Mouse (Mus musculus) adrenal gland, adult (tissue): ENCODE results near the gene Dkk3.
A peak's percentile ranks its signal among the peaks of the same experiment; 100 is the strongest.

Source experiments
- DNase-seq, 2 experiments: peaks; one replicate each; pipeline ENCODE4 v3.0.0; 2022 to 2023; ENCODE audit warnings: low spot score in 1 of 2; ENCODE audit not compliant: inconsistent age in 2 of 2

The Dkk3 gene

DNA sequence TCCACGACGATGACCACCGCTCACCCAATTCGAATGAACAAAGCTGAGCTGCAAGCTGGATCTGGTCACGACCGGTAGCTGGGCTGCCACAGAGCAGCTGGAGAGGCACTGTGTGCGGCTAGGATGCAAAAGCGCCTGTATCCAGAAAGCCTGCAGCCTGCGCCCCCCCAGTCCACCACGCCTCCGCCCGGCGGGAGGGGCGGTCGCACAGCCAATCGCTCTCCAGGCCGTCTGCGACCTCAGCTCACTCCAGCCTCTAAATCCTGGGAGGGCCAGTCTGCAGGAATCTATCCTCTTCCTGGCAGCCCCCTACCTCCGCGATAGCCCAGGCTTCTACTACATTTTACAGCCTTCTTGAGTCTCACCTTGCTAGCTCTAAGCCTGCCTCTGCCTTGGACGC, at the start of gene Dkk3:
Gene Dkk3 (minus strand): TSS at position 116 of the 400 bp plus-strand sequence.
- DNase-seq: peak in 1 of 2 experiments; percentile 44

DNA sequence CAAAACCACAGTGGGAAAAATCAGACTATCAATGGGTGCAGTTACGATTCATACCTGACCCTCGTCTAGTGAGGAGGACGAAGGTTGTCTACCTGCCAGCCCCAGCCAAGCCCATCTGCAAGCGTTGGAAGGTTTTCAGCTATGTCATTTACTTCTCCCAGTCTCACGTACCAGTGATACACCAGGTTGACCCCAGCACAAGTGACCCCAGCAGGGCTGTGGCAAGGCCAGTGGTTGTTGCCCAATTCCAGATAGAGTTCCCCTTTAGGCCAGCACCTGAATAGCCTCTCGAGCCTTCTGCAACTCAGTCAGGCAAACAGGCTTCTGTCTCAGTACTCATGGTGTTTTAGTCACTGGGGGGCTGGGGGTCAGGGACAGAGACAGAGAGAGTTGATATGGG, 48.9 kb upstream of the Dkk3 start:
- no peak for DNase-seq

DNA sequence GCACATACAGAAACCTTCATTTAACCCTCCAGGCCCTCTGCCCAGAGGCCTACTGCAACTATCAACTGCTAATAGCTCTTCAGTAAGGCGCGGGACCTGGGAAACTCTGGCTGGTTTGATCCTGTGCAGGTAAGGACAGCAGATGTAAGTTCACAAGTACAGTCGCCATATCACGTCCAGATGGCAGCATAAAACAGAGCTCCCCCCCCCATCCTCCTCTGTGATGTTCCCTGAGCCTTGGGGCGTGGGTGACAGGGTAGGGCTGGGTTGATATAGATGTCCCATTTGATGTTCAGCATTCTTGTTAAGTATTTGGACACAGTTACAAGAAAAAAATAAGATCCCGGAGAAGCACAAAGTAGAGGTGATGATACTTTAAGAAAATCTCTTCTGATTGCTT, 46.7 kb upstream of the Dkk3 start:
- DNase-seq: no peak

DNA sequence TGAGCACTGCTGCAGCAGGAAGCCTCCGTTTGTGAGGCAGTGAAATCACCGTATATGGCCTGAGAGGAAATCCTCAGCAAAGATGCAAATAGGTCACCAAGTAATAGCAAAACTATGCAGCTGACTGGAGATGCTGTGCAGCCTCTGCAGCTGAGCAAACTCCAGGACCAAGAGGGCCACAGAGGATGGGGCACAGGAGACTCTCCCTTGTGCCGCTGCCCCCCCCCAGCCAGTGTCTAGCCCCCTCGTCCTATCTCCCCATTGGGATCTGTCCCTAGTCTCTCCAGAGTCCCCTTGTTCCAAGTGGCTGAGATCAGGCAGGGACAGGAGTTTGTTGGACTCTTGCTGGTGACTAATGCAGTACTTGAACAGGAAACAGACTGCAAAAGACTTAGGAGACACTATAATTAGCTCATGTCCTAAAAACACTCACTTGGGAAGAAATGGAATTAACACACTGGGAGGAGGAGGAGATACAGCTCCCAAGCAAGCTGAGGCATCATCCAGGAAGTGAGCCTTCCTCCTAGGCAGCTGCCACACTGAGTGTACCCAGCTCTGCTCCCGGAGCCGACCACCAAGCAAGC, 45.6 kb upstream of the Dkk3 start:
- DNase-seq: no peak

DNA sequence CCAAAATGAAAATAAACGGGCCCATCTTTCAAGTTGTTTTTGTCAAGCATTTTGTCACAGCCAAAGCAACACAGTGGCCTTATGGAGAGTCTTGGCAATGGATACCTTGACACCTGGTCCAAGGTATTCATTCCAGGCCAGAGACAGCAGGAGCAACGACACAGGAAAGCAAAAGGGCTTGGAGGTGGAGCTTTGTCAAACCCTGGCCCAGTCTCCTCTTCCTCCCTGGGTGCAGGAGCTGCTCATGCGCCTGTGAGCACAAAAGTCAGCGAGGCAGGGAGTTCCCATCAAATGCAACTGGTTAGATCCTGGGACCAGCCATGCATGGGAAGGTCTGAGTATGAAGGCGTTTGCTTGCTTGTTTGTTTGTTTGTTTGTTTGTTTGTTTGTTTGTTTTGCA, 45.1 kb upstream of the Dkk3 start:
- no peak for DNase-seq

DNA sequence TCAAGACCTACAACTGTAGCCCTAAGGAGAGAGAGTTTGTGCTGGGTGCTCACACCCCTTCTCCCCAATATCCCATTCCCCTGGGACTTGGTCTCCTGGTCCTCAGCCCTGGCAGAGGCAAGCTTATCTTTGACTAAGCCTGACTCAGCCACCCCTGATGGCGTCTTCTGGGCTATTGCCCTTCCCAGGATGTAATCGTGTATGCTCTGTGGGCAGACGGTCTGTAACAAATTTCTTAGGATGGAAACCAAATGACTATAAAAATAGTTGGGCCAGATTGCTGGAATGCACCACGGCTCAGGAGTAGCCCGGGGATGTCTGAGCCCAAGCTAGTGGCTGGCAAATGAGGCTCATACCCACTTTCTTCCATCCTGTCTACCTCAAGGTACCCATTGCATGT, 44.0 kb upstream of the Dkk3 start:
- no peak for DNase-seq

DNA sequence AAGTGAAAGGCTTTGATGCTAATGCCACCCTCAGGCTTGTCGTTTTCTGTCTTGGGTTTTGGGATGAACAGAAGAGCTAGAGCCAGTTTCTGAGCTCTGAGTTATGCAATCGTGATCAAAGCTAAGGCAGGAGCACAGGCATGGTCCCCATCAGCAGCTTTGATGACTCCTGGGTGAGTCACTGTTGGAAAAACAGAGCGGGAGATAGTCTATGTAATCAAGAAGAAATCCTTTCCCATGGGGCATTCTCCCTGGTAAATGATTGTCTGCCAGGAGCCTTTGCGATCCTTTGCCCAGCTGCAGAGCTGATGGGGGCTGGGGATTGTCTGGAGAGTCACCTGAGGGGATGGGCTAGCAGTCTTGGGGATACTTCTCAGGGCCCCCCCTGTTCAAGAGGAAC, 43.3 kb upstream of the Dkk3 start:
- DNase-seq: peak; percentile 74 to 88

DNA sequence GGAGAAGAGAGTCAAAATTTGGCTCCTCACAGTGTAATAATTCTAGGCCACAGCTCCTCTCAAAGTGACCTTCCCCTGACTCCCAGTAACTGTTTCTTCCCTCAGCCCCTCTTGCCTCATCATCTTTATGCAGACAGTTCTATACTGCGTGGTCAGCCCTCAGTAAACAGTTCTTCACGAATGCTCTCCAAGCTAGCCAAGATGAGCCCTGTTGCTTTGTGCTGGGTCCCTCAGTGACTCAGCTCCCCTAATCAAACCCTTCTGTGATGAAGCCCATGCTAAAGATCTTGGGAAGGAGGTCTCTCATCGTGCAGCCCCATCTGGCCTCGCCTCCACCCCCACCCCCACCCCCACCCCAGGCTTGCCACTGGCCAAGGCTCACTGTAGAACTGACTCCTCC, 41.9 kb upstream of the Dkk3 start:
- DNase-seq: no peak

DNA sequence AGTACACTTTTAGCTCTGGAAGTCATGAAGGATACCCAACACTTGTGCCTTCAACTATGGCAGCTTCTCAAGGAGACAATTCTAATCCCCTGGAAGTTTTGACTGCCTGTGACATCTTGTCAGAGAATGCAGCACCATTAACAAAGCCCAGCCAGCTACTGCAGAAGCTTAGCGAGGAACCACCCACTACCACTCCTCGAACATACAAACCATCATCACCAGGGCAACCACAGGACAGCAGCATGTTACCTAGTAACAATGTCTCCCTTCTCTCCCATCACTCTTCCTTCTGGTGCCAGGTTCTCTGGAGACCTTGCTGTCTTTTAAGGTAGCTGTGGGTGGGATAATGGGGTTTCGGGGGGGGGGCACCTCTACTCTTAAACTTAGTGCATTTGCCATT, 40.5 kb upstream of the Dkk3 start:
- no peak for DNase-seq

DNA sequence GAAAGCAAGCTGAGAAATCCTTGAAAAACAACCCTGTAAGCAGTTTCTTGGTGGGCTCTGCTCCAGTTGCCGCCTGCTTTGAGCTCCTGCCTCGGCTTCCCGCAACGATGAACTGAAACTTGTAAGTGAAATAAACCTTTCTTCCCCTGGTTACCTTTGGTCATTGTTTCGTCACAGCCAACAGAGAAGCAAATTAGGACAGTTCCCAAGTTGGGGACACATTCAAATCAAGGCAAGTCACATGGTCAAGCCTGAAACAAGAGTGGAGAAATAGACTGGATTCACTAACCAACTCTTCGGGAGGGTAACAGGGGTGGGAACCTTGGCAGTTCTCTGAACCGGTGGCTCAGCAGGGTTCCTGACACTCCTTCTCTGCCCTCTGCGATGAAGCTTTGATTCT, 38.6 kb upstream of the Dkk3 start:
- no peak for DNase-seq

DNA sequence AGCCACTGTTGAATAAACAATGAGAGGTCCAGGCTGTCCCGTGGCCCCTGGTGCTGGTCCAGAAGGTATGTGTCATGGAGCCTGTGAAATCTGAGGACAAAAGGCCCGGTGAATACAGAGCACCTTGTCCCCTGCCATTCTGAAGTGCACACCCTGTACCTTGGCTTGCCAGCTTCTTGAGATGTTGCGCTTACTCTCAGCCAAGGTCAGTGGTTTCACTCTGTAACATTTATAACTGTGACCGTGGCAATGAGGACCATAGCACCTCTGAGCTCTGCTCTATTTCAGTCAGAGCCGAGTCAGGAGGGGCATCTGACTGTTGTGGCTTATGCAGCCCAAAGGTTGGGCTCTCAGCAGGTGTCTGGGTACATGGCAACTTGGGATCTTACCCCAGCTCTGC, 35.4 kb upstream of the Dkk3 start:
- no peak for DNase-seq

DNA sequence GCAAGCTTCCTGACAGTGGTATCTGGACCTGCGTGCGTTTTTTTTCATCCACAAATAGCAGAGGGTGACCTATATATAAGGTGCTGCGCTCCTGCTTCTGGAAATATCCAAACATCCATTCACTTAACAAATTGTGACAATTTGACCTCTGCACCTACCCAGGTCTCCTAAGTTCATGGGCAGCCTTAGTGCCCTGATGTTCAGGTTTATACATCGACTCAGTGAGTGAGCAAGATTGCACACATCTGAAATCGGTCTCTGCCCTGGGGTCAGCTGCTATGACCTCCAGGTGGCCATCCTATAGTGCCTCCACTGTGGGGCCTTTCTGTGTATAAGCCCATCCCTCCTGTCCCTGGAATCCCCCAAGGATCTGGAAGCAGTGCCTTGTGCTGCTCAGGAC, 33.9 kb upstream of the Dkk3 start:
- DNase-seq: no peak

DNA sequence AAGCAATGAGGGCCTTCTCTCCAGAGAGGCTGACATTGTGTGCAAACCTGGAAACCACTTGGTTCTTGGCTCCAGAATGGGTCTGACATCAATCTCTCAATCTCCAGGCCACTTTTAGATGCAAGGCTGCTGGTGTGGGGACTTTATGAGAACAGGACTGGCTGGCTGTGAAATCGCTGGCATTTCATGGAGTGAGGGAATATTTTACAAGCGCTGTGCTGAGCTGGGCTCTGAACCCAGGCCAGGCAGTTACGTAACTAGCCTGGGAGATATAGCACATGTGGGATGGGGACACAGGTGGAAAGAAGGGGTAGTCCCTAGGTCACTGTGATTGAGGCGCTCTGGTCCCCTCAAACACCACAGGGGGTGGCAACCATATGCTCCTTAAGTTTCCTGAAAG, 33.4 kb upstream of the Dkk3 start:
- no peak for DNase-seq

DNA sequence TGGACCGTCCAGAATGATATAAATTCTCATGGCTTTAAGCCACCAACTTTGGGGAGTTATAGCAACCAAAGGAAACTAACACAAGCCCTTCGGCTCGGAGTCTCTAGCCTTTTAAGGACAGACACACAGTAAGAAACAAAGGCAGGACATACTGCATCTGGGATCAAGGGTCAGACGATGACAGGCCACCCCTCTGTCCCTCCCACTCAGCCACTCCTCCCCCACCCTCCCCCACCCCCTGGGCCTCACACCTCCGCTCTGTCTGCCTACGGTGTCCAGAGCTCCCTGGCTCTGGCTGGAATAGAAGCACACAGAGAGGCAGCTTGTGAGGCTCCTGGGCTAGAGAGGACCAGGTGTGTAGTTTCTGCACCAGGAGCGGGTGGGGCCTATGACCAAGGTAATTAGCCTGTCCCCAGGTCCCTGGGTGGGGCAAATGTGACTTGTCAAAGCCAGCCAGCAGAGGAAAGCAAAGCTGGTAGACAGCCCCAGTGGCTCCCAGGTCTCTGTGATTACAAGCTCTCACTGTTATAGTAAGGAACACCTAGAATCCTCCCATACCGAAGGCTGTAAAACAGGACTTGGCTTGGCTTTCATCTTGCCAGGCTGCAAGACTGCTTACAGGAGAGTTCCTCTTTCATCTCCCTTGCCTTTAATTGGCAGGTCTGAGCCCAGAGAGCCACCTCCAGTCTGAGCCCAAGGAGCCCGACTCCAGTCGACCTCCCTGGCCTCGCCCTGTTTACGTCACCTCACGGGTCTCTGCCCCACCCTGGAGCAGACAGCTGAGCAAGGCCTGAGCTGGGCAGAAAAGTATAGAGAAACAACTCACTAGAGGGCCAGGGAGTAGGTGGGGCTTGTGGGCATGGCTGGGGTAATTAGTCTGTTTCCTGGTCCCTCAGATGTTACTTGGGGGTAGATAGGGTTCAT, 28.9 kb upstream of the Dkk3 start:
- DNase-seq: no peak

DNA sequence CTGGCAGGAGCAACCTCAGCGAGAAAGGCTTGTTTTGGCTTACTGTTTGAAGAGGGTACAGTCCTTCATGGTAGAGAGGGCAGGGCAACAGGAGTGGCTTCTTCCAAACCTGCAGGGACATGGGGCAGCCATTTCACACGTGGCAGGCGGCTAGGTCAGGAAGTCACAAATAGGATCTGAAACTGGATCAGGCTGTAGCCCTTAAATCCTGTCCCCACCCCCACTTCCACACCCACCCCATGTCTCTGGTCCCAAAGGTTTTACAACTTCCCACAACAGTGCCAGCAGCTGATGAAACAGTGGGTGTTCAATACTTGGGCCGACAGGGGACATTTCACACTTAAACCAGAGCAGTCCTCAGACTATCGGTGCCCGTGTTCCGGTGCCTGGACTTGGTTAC, 28.0 kb upstream of the Dkk3 start:
- no peak for DNase-seq

DNA sequence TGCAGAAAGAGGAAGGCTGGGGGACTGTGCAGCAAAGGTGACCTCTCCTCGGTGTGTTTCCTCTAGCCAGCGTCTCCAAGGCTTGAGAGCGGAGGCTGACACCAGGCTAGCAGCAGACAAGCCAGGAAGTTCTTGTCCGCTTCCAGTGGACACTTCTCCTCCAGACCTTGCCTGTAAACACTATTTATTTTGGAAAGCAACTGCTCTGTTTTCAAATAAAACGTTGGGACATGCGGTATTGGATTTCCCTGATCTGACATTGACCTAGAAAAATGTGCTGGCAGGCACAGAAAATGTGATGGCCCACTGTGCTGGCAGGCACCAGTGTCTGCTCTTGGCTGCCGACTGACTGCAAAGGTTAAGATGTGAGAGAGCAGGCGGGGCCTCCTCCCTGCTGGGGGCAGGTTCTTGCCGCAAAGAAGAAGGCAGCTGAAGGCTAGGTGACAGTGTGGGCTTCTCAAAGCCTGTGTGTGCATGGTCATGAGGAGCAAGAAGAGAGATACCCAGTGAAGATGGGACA, 26.4 kb upstream of the Dkk3 start:
- DNase-seq: peak; percentile 63 to 86

DNA sequence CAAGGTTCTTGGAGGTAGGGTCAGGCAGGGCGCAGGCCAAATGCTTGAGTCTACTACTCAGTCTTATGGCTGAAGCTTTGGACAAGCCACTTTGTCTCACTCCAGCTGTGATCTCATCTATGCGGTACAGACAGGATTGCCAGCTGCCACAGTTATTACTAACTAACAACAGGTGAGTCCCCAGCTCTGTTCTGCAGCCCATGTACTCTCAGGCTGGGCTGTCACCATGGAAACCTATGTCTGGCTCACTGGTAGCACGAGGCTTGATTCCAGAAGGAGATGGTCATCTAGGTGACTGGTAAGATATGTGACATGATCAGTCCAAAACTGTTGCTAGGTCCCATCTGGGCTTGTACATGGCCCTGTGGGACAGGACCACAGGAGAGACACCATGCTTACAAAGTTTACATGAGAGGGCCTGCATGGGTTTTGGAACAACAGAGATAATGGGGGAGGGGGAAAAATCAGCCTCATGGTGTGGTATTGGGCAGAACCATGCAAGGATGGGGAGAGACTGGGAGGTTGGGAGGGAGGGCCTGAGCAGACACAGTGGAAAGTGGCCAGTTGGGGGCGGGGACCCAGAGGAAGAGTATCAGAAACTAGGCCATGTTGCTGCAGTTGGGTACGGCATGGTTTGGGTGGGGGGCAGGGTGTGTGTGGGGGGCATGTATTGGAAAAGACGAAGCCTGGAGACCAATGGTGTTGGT, 25.8 kb upstream of the Dkk3 start:
- no peak for DNase-seq

DNA sequence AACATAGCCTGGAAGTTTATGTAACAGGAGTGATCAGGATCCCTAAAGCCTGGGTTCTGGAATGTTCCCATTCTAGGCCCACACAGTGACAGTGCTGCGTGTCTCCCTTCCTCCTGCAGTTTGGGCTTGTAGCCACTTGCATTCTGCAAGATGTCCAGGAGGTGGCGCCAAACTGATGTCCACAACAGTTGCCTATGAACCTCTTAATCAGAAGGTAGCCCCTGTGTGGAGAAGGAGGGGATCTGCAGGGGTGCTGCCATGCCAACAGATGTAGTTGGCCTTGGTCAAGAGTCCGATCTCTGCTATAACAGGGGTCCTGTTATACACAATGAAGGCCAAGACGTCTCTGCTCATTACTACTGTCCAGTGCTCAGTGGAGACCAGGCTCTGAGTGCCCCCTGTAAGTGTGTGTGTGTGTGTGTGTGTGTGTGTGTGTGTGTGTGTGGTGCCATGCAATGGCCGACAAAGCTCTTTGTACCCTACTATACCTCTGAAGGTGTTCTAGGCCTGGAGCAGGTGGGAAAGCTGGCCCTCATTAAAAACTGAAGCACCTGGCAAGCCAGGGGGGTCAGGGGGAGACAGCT, 24.5 kb upstream of the Dkk3 start:
- peak; percentile 85 to 95 for DNase-seq

DNA sequence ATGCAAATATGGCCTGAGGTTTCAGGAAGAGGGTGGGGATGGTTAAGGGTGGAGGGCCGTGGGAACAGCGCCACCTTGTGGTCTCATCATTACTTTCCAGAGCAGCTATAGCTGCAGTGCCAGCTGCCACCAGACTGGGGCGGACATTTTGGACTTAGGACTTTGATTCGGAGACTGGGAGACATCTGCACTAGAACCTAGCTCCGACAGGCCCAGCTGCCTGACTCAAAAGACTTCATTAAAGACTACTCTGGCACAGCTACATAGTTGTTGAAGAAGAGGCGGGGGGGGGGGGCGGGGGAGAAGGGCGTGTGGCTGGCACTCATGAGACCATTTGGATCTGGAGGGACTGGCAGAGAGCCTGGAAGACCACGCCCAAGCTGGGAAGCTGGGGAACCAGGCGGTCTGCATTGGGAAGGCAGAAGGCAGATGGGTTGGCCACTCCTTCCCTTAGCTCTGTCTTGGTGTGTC, 21.4 kb upstream of the Dkk3 start:
- peak; percentile 83 to 92 for DNase-seq

DNA sequence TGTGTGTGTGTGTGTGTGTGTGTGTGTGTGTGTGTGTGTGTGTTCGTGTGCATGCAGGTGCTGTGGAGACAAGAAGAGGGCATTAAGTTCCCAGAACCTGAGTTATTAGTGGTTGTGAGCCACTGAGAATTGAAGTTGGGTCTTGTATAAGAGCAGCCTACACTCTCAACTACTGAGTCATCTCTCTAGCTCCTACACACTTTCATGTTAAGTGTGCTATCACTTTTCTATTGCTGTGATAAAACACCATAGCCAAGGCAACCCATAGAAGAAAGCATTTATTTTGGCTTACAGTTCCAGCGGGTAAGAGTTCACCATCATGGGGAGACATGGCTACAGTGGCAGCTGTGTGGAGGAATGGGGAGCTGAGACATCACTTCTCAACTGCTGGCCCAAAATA, 17.8 kb upstream of the Dkk3 start:
- DNase-seq: no peak

DNA sequence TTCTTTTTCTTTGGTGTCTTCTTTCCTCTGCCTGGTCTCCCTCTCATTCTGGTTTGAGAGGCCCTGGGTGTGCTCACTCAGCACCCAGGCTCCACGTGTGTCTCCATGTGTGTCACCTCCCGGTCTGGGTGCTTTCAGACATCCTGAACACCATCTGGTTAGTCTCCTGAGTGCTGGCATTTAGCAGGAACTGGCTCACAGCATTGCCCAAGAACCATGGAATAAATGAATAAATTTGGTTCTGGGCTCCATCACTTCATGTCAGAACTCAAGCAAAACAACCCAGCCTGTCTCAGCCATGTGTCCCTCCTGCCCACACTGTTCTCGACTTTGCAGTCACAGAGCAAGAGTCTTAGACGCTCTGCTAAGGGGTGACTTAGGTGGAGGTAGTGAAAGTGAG, 13.8 kb upstream of the Dkk3 start:
- no peak for DNase-seq
